Comparison of ENCODE assay signal across 17 mouse cellular contexts in genomic region chr1:88656096-88656480, GRCm38 (mm10). TPM values are rescaled to one million over a fixed set of nuclear protein-coding genes. Genes with fewer than 3 reads are reported as not detected.
DNase-seq lines count a peak whose midpoint lies in the region; TF ChIP-seq lines count a peak whose summit lies in the region.
"Had no signal": no experiment of that assay in that cellular context is flagged by ENCODE, and none has a peak within 500 bp of the region (broad histone marks: within the 10 kb centered on the region; RNA-seq: fewer than 3 reads in every experiment).

No protein-coding gene starts in this region.

- peak; percentile 31 to 41 for DNase-seq in right cerebral cortex, adult 2 months (ENCODE audit: low spot score in 2 of 2)
- DNase-seq in right cerebral cortex, postnatal 25 days, result no peak
- peak; percentile 71 for DNase-seq in CD4-positive helper T cell, adult 2 months (ENCODE audit: low read depth, low spot score)
- no peak for DNase-seq in CH12.LX (ENCODE audit: extremely low read depth)
- peak; percentile 15 to 37 for DNase-seq in left cerebral cortex, postnatal 36 days (ENCODE audit: low spot score in 2 of 2)
- no peak for DNase-seq in embryo, embryonic 9.5 days (ENCODE audit: extremely low spot score)
- DNase-seq in hindbrain, embryonic 10.5 days (ENCODE audit: low spot score), result no peak
- DNase-seq: adrenal gland, postnatal 10 days; cerebellum, adult 2 months; gastrocnemius, postnatal 14 days; layer of hippocampus, postnatal 36 days; liver, embryonic 13.5 days; midbrain, embryonic 14.5 days had no signal

- peak overlapping the region; percentile 38 for H3K4me2 ChIP-seq in CH12.LX (ENCODE audit: insufficient read depth, low read depth, poor library complexity, severe bottlenecking)
- H3K4me2 ChIP-seq: embryonic facial prominence, embryonic 13.5 days; hindbrain, embryonic 12.5 days; intestine, embryonic 15.5 days; limb, embryonic 12.5 days; liver, embryonic 13.5 days had no signal

- no peak for TF ChIP-seq EP300 in CH12.LX (IDR thresholded peaks at IDR 0.05; ENCODE audit: low read length)

- in situ Hi-C loops in CH12.LX (cut with MboI; ENCODE audit: low pct_ligation_motif_present, low pct_unique_long_range_greater_than_20kb, low sequenced_read_pairs), result loop anchor here (5.0 kb wide), 1 partner anchor 36 kb away; no protein-coding TSS in a partner anchor

- H3K9ac ChIP-seq in CH12.LX (ENCODE audit: insufficient read depth, low read depth), result peak overlapping the region; percentile 61
- H3K9ac ChIP-seq: embryonic facial prominence, embryonic 13.5 days; hindbrain, embryonic 12.5 days; intestine, embryonic 15.5 days; limb, embryonic 12.5 days; liver, embryonic 13.5 days had no signal

- H3K27me3 ChIP-seq in CH12.LX (replicated peaks), result no peaks in the 10 kb centered on the region
- no peaks in the 10 kb centered on the region for H3K27me3 ChIP-seq in hindbrain, embryonic 10.5 days (ENCODE audit: insufficient read depth, poor library complexity, severe bottlenecking)
- H3K27me3 ChIP-seq: embryonic facial prominence, embryonic 13.5 days; hindbrain, embryonic 12.5 days; intestine, embryonic 15.5 days; limb, embryonic 12.5 days; liver, embryonic 13.5 days had no signal

- H3K79me2 ChIP-seq in CH12.LX (replicated peaks; ENCODE audit: control insufficient read depth, extremely low read depth, insufficient read depth, poor library complexity, severe bottlenecking), result 0 out of 2 replicates have a peak, but pooled peaks cover 7% of the 10 kb centered on the region

- TF ChIP-seq RAD21 in CH12.LX (IDR thresholded peaks at IDR 0.05; ENCODE audit: low read depth, low read length), result no peak

- dilution Hi-C loops in CH12.LX (cut with MboI; ENCODE audit: extremely low pct_ligation_motif_present, extremely low pct_unique_long_range_greater_than_20kb, low sequenced_read_pairs), result no loop called here

- intact Hi-C loops in left cerebral cortex, postnatal 36 days (cut with DNase I), result no loop called here

- WGBS in hindbrain, embryonic 10.5 days, result 85% methylated on average over 5 of the region's 5 CpGs

- peaks cover 49% of the 10 kb centered on the region for H3K9me3 ChIP-seq in CH12.LX (replicated peaks; ENCODE audit: low read length)
- no peaks in the 10 kb centered on the region for H3K9me3 ChIP-seq in hindbrain, embryonic 10.5 days
- H3K9me3 ChIP-seq: embryonic facial prominence, embryonic 13.5 days; hindbrain, embryonic 12.5 days; intestine, embryonic 15.5 days; limb, embryonic 12.5 days; liver, embryonic 13.5 days had no signal

- TF ChIP-seq POLR2A in CH12.LX (IDR thresholded peaks at IDR 0.05; ENCODE audit: low read depth, low read length), result no peak

- TF ChIP-seq CTCF in CH12.LX (conservative IDR thresholded peaks at IDR 0.05 in 1 of 2, IDR thresholded peaks at IDR 0.05 in 1 of 2; ENCODE audit: low read depth in 2 of 2, low read length in 2 of 2), result no peak

- H3K4me1 ChIP-seq in CH12.LX (ENCODE audit: control insufficient read depth in 1 of 2, insufficient read depth in 2 of 2), result peaks cover 19 to 23% of the 10 kb centered on the region in 2 experiments
- peaks cover 4% of the 10 kb centered on the region; the same call in 1 of the 2 replicates for H3K4me1 ChIP-seq in hindbrain, embryonic 10.5 days (replicated peaks)
- H3K4me1 ChIP-seq: embryonic facial prominence, embryonic 13.5 days; hindbrain, embryonic 12.5 days; intestine, embryonic 15.5 days; limb, embryonic 12.5 days had no signal

- peak overlapping the region; percentile 97 for H3K27ac ChIP-seq in CH12.LX (ENCODE audit: insufficient read depth, low read depth)
- H3K27ac ChIP-seq in hindbrain, embryonic 10.5 days, result no peak overlapping the region
- H3K27ac ChIP-seq: embryonic facial prominence, embryonic 13.5 days; hindbrain, embryonic 12.5 days; intestine, embryonic 15.5 days; limb, embryonic 12.5 days; liver, embryonic 13.5 days had no signal

- peaks cover 0 to 3% of the 10 kb centered on the region in 2 experiments for H3K36me3 ChIP-seq in CH12.LX (replicated peaks in 1 of 2; ENCODE audit: control insufficient read depth in 1 of 2, insufficient read depth in 1 of 2, low read length in 1 of 2)
- H3K36me3 ChIP-seq in hindbrain, embryonic 10.5 days, result no peaks in the 10 kb centered on the region
- H3K36me3 ChIP-seq: embryonic facial prominence, embryonic 13.5 days; hindbrain, embryonic 12.5 days; intestine, embryonic 15.5 days; limb, embryonic 12.5 days; liver, embryonic 13.5 days had no signal

- H3K4me3 ChIP-seq in CH12.LX (replicated peaks in 1 of 3; ENCODE audit: low read depth in 2 of 3, low read length in 2 of 3, poor library complexity in 1 of 3), result peak overlapping the region in 1 of 3 experiments; percentile 44
- H3K4me3 ChIP-seq in hindbrain, embryonic 10.5 days, result no peak overlapping the region
- H3K4me3 ChIP-seq: embryonic facial prominence, embryonic 13.5 days; hindbrain, embryonic 12.5 days; intestine, embryonic 15.5 days; limb, embryonic 12.5 days; liver, embryonic 13.5 days had no signal

TF ChIP-seq in CH12.LX, 34 proteins besides CTCF, POLR2A, EP300 and RAD21:
- no peak for TF ChIP-seq ZMIZ1 (IDR thresholded peaks at IDR 0.05; ENCODE audit: low read depth, low read length)
- no peak for TF ChIP-seq E2F4 (IDR thresholded peaks at IDR 0.05; ENCODE audit: insufficient replicate concordance, low read depth, low read length)
- TF ChIP-seq JUN (IDR thresholded peaks at IDR 0.05; ENCODE audit: insufficient read depth, low read depth, low read length), result no peak
- no peak for TF ChIP-seq MAFK (IDR thresholded peaks at IDR 0.05; ENCODE audit: insufficient replicate concordance, low read length)
- no peak for TF ChIP-seq MYC (IDR thresholded peaks at IDR 0.05; ENCODE audit: low read depth, low read length)
- no peak for TF ChIP-seq PAX5 (IDR thresholded peaks at IDR 0.05; ENCODE audit: low read length)
- no peak for TF ChIP-seq SMC3 (IDR thresholded peaks at IDR 0.05; ENCODE audit: low read depth, low read length)
- TF ChIP-seq TCF12 (IDR thresholded peaks at IDR 0.05; ENCODE audit: low read depth, low read length), result no peak
- TF ChIP-seq HCFC1 (IDR thresholded peaks at IDR 0.05; ENCODE audit: low read depth, low read length), result no peak
- no peak for TF ChIP-seq USF1 (IDR thresholded peaks at IDR 0.05; ENCODE audit: low read depth, low read length)
- TF ChIP-seq NELFE (IDR thresholded peaks at IDR 0.05; ENCODE audit: low read depth, low read length), result no peak
- no peak for TF ChIP-seq ZKSCAN1 (IDR thresholded peaks at IDR 0.05; ENCODE audit: borderline replicate concordance, low read depth, low read length)
- no peak for TF ChIP-seq SIN3A (IDR thresholded peaks at IDR 0.05; ENCODE audit: low read length)
- no peak for TF ChIP-seq CHD2 (IDR thresholded peaks at IDR 0.05; ENCODE audit: low read length)
- TF ChIP-seq MAX (IDR thresholded peaks at IDR 0.05; ENCODE audit: low read length), result no peak
- no peak for TF ChIP-seq IRF4 (IDR thresholded peaks at IDR 0.05; ENCODE audit: low read depth, low read length)
- TF ChIP-seq UBTF (IDR thresholded peaks at IDR 0.05; ENCODE audit: low read depth, low read length), result no peak

RNA-seq across cellular contexts. Expression of gene Arl4c, which starts 45.9 kb away (rescaled TPM):
- 32.2 and 33.9 TPM in 2 replicates for total RNA-seq in CH12.LX (2012; rRNA removed)
- 24.1 and 25.8 TPM in 2 replicates for total RNA-seq in CH12.LX (2014; rRNA removed)
- polyA plus RNA-seq in CH12.LX (2012; ENCODE audit: insufficient read length, low read depth), result 30.8 and 31.6 TPM in 2 replicates
- total RNA-seq in left cerebral cortex, postnatal 36 days (2021), result 10 to 100 TPM; 31.4 to 40.0 TPM
- 18.5 and 22.2 TPM in 2 replicates for polyA plus RNA-seq in hindbrain, embryonic 10.5 days (2016; fragmentation: Nextera tagmentation; extraction: Ambion mirVana)

Comparison
In these comparisons a context has a peak if more than half of its experiments do, and no peak if none do; other contexts are left out.
1. DNase-seq: peak in right cerebral cortex, adult 2 months (2 of 2), CD4-positive helper T cell, adult 2 months (single experiment) and left cerebral cortex, postnatal 36 days (2 of 2); none in right cerebral cortex, postnatal 25 days (single experiment), CH12.LX (single experiment), embryo, embryonic 9.5 days (single experiment) and hindbrain, embryonic 10.5 days (single experiment).